Mouse (Mus musculus): Measurements from ENCODE around the gene Ldhb.
"Not testable (repeated sequence)": the region's sequence is repeated elsewhere in the genome, so short reads cannot be mapped to it uniquely, and the experiment has no call there.

The Ldhb gene

GRCm38 (mm10) chr6:142507785-142508162 lies at the start of gene Ldhb:
Gene Ldhb, minus strand, starts transcription at chr6:142507957.
- peak; percentile 88 to 90 for DNase-seq

GRCm38 (mm10) chr6:142555988-142556387 lies 48.2 kb upstream of the Ldhb start:
- DNase-seq, result no peak

GRCm38 (mm10) chr6:142551482-142551881 lies 43.7 kb upstream of the Ldhb start:
- peak; percentile 47 to 66 for DNase-seq

DNA sequence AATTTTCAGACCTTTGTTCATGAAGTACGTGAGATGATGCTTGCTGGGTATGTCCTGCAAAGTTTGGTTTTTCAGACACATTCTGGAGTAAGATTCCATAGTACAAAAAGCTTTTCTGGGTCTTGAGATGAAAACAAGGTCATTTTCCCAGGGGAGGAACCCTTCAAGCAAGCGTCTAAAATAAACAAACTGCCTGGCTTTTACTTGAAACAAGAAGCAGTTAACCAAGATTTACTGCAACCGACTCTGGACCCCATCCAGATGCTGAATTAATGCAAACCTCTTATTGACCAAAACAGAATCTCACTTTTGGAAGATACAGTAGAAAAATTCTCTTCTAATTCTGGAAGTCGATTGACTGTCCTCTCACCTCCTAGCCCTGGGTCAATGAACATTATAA lies 43.1 kb upstream of the Ldhb start:
- no peak for DNase-seq

DNA sequence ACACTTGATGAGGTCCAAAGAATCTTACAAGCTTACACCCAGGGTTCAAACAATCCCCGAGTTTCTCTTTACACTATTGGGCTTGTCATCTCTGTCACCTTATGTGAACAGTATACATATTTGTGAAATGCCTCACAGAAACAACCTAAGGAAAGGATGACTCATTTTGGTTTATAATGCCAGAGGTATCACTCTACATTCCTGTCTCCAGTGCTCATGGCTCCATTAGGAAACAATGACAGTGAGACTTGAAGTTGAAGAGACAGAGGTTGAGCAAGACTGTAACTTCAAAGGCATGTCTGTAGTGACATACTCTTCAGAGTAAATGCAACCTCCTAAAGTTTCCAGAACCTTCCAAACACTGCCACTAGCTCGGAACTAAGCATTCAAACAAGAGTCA lies 40.6 kb upstream of the Ldhb start:
- no peak for DNase-seq

DNA sequence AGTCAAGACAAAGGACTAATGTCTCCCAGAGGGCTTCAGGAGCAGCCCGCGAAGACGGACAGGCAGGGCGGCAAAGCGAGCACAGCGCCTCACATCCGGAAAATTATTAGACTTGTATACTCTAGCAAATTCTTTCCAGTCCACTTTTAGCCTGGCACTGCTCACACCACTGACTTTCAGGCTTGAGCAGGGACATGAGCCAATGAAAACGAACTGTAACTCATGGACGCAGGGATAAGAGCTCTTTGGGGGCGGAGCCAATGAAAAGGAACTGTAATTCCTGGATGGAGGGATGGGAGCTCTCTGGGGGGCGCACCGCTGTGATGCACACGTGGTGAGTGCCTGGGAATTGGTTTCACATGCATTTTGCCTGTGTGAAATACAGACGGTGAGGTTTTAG lies 37.4 kb upstream of the Ldhb start:
- DNase-seq, result no peak

DNA sequence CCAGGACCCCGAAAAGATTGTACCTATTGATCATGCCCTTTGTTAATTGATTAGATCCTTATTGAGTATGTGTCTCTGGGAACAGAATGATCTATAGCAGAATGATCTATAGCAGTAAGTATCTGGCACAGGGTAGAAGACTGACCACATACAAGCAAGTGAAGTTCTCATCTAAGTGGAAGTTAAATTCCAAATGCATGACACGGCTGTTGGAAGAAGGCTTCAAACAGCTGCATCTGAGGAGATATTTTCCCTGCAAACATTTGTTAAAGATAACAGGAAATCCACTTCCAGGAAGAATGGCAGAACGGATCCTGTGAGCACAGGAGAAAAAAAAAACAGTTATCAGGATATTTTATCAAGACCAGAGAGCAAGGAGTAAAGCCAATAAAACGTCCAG lies 35.9 kb upstream of the Ldhb start:
- no peak for DNase-seq

- no peak for DNase-seq
These were observed 35.0 kb upstream of the Ldhb start for GRCm38 (mm10) chr6:142542800-142543175.

GRCm38 (mm10) chr6:142542082-142542799 lies 34.5 kb upstream of the Ldhb start:
- no peak for DNase-seq

- no peak for DNase-seq
These were observed 32.9 kb upstream of the Ldhb start for GRCm38 (mm10) chr6:142540561-142541160.

- DNase-seq, result no peak
These were observed 32.4 kb upstream of the Ldhb start for GRCm38 (mm10) chr6:142540131-142540530.

GRCm38 (mm10) chr6:142538503-142538902 lies 30.7 kb upstream of the Ldhb start:
- DNase-seq, result peak in 1 of 2 experiments; percentile 13

GRCm38 (mm10) chr6:142533412-142533811 lies 25.7 kb upstream of the Ldhb start:
- DNase-seq, result no peak

GRCm38 (mm10) chr6:142532686-142533085 lies 24.9 kb upstream of the Ldhb start:
- no peak for DNase-seq

- no peak for DNase-seq
These were observed 24.4 kb upstream of the Ldhb start for GRCm38 (mm10) chr6:142532141-142532540.

DNA sequence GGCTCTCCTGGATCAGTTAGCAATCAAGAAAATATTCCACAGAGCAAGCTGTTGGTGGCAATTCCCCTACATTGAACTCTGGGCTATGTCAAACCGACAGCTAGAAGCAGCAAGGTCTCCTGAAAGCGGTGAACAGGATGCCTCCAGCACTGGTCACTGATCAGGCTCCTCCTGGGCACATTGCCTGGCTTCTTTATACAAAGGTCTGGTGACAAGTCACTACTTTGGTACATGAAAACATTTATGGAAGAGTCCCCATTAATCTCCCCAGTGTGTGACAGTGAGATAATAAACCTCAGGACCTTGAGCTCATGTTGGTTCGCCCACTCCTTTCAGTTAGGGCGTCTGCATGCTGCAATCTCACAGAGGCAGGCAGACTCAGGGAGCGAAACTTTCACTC lies 22.6 kb upstream of the Ldhb start:
- no peak for DNase-seq

DNA sequence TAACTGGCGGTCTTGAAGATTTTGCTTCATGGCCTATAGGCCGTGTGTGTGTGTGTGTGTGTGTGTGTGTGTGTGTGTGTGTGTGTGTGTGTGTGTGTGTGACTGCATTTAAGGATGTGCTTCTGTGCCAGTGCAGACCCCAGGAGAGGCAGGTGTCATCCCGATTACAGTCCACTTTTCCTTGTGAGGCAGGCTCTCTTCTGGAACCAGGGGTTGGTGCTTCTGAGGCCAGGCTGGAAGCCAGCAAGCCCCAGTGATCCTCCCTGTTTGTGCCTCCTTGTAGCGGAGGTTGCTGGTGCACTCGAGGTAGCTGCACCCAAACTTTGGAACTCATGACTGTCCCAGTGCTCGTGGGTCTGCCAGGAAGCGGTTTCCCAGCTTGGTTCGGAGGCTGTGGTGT lies 21.9 kb upstream of the Ldhb start:
- DNase-seq, result no peak

DNA sequence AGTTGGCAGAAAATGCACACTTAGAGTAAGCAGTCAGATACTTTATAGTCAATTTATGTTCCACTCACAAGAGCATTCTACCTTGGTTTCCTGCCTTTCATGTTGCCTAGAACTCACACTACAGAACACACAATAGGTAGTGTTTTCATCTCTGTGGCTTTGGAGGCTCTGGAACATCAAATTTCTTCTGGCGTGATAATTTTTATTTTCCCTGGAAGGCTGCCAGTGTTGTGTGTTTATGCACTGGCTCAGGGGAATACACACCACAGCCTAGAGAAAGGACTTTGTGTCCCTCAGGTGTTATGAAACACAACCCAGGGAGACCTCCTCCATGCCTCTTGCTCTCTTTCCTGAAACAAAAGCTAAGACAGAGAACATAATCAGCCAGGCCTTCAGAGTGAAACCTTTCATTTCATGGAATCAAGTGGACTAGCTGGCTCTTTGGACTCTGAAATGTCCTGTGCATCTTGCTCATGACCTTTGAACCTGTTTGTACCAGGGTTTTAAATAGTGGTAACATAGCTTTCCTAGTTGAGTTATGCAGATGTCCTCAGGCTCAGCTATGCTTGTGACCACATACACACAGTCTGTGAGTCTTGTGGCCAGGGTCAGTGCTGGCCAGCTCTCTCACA lies 20.3 kb upstream of the Ldhb start:
- DNase-seq, result no peak

DNA sequence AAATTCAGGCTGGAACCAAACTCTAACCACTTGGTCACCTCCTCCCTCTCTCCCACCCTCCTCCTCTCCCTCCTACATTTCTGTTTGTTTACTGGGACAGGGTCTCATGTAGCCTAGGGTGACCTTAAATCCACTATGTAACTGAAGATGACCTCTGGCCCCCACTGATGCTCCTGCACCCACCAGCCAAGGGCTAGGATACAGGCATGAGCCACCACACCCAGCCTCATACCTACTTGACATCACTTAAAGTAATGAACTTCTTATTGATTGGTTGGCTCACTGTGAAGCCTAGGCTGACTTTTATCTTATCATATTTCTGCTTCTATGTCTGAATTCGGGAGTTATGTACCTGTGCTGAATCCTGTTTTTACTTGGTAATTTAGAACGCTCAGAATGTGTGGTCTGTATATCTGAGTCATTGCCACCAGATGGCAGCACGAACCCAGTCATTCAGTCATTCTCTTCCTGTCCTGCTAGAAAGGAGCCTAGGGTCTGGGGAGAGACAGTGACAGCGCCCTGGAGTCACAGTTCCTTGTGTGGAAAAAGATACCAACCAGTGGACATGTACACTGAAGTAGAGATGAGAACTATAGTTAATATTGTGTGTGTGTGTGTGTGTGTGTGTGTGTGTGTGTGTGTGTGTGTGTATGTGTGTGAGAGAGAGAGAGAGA lies 17.0 kb upstream of the Ldhb start:
- DNase-seq, result peak; percentile 81 to 86

DNA sequence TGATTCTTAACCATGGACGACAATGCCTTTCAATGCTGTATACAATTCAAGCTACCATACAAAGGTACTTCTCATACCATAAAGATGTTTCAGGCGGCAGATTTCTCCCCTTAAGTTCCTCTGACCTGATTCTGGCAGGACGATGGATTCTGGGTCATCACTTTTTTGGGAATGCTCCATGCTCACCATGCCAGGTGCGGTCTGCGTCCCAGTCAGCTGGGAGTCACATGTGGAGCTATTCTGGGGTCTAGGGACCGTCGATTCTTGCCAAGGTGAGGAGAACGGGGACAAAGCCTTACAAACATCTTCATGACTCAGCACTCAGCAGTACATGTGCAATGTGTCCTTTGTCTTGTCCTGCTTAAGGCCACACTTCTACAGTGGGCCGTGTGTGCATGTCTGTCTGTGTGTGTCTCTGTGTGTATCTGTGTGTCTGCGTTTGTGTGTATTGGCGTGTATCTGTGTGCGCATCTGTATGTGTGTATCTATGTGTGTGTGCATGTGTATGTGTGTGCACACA lies 13.9 kb upstream of the Ldhb start:
- DNase-seq, result no peak

DNA sequence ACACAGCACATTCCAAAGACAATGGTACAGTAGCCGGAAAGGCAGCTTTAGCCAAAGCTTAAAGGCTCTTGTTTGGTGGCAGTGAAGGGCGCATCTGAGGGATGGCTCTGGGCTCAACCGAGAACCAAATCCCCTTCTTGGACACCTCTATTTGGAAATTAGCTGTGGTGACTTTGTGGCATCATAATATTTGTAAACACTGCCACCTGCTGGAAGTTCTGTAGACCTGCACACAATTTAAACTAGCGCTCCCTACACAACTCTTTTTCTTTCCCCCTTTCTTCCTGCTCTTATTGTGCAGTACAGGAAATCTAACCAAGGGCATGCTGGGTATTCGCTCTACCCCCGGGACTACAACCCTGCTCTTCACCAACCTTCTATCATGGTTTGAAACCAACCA lies 11.4 kb upstream of the Ldhb start:
- DNase-seq, result peak; percentile 44 to 57

GRCm38 (mm10) chr6:142515379-142515778 lies 7.6 kb upstream of the Ldhb start:
- not testable (repeated sequence) for DNase-seq

- DNase-seq, result peak; percentile 66 to 78
These were observed 7.2 kb upstream of the Ldhb start for GRCm38 (mm10) chr6:142514912-142515311.

- no peak for DNase-seq
These were observed 5.1 kb upstream of the Ldhb start for GRCm38 (mm10) chr6:142512902-142513301.

Data from cerebellum, postnatal 14 days (tissue).